Mouse (Mus musculus): ENCODE results near the gene Dpysl4. TPM values are rescaled to one million over a fixed set of nuclear protein-coding genes. Genes with fewer than 3 reads are reported as not detected.

The Dpysl4 gene
- polyA plus RNA-seq, 2 experiments: 0.10 to 0.15 TPM

DNA sequence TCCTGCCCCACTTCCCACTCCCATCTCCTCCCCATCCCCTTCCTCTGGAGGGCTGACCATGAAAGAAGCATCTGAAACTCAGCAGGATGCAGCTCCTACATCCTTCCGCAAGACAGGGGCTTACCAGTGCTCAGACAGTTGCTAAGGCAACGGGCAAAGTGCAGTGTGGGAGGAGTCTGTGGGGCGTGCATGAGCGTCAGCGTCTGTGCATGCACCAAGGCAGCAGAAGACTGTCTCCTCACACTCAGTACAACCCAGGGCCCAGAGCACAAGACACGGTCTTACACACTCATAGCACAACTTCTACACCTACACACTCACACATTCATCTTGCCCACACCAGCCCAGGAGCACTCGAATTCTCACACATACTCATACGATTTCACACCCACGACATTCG, 65.3 kb downstream of the Dpysl4 start:
- Histone ChIP-seq H3K27ac (no peak overlapping the region), H3K4me3 (ENCODE audit: insufficient read depth in 1 of 2, low read depth in 2 of 2, low read length in 2 of 2) (no peak overlapping the region), H3K27me3 (ENCODE audit: control insufficient read depth, insufficient read depth, low read length) (no peaks in the 10 kb centered on the region), H3K4me1 (replicated peaks; ENCODE audit: control insufficient read depth in 2 of 2, insufficient read depth in 2 of 2, low read length in 1 of 2) (no peaks in the 10 kb centered on the region), H3K9me3 (ENCODE audit: control insufficient read depth, low read length) (no peaks in the 10 kb centered on the region), H3K9ac (replicated peaks) (no peak overlapping the region), H3K4me2 (ENCODE audit: low read depth) (no peak overlapping the region), H3K36me3 (replicated peaks; ENCODE audit: control insufficient read depth, insufficient read depth, low read depth) (no peaks in the 10 kb centered on the region)
- WGBS (ENCODE audit: insufficient replicate concordance): 35% methylated on average over 10 of the region's 10 CpGs
- TF ChIP-seq EP300 (IDR thresholded peaks at IDR 0.05; ENCODE audit: low read depth) (no peak), CTCF (IDR thresholded peaks at IDR 0.05; ENCODE audit: low read depth) (no peak)
- no peak for DNase-seq (ENCODE audit: low read depth in 3 of 3, low spot score in 3 of 3)
- no peak for ATAC-seq (ENCODE audit: insufficient read depth)

Other genes with a start within 250 kb of the Dpysl4 start
- 9.2 and 13.9 TPM in 2 replicates for gene Ppp2r2d, start 239.9 kb upstream of the Dpysl4 start, polyA plus RNA-seq (2012; rRNA removed)
- 14.2 and 18.3 TPM in 2 replicates for gene Ppp2r2d, start 239.9 kb upstream of the Dpysl4 start, polyA plus RNA-seq (2014; fragmentation: Nextera tagmentation; extraction: Ambion mirVana)
- 6.3 and 7.0 TPM in 2 replicates for gene Mapk1ip1, start 239.7 kb upstream of the Dpysl4 start, polyA plus RNA-seq (2012; rRNA removed)
- 1.9 and 2.3 TPM in 2 replicates for gene Mapk1ip1, start 239.7 kb upstream of the Dpysl4 start, polyA plus RNA-seq (2014; fragmentation: Nextera tagmentation; extraction: Ambion mirVana)
- 15.0 and 18.7 TPM in 2 replicates for gene Bnip3, start 176.5 kb upstream of the Dpysl4 start, polyA plus RNA-seq (2012; rRNA removed)
- gene Bnip3, start 176.5 kb upstream of the Dpysl4 start, polyA plus RNA-seq (2014; fragmentation: Nextera tagmentation; extraction: Ambion mirVana): 63.0 and 77.1 TPM in 2 replicates
- gene Jakmip3, start 145.3 kb upstream of the Dpysl4 start, polyA plus RNA-seq (2012; rRNA removed): 0.01 TPM in 1 of 2 replicates, not detected in the other
- not detected in 2 replicates for gene Jakmip3, start 145.3 kb upstream of the Dpysl4 start, polyA plus RNA-seq (2014; fragmentation: Nextera tagmentation; extraction: Ambion mirVana)
- 0.17 and 0.27 TPM in 2 replicates for gene Lrrc27, start 127.0 kb downstream of the Dpysl4 start, polyA plus RNA-seq (2012; rRNA removed)
- gene Lrrc27, start 127.0 kb downstream of the Dpysl4 start, polyA plus RNA-seq (2014; fragmentation: Nextera tagmentation; extraction: Ambion mirVana): 0.49 and 0.52 TPM in 2 replicates
- 0.05 and 0.12 TPM in 2 replicates for gene Stk32c, start 127.3 kb downstream of the Dpysl4 start, polyA plus RNA-seq (2012; rRNA removed)
- gene Stk32c, start 127.3 kb downstream of the Dpysl4 start, polyA plus RNA-seq (2014; fragmentation: Nextera tagmentation; extraction: Ambion mirVana): not detected in 2 replicates
- gene Pwwp2b, start 162.5 kb downstream of the Dpysl4 start, polyA plus RNA-seq (2012; rRNA removed): 1.00 and 1.0 TPM in 2 replicates
- gene Pwwp2b, start 162.5 kb downstream of the Dpysl4 start, polyA plus RNA-seq (2014; fragmentation: Nextera tagmentation; extraction: Ambion mirVana): 1.3 and 1.4 TPM in 2 replicates

Data from liver, embryonic 14.5 days (tissue).